Mouse (Mus musculus) G1E (cell line): ENCODE measurements at regions not wholly inside any gene's neighbourhood (a gene's known extent, or its start where the extent isn't known, plus 50 kb on each side); places are given as distances from the start of the nearest gene placed in this dataset.

ENCODE experiments used
- CTCF ChIP-seq: IDR thresholded peaks from 2 replicates; pipeline ENCODE4 v1.5.1; 2012; ENCODE audit warnings: low read depth, low read length, inconsistent platforms, mixed read lengths
- GATA1 ChIP-seq: IDR thresholded peaks from 2 replicates; pipeline ENCODE4 v1.6.1; 2012; ENCODE audit warnings: borderline replicate concordance, low read length, inconsistent platforms, mixed read lengths

DNA sequence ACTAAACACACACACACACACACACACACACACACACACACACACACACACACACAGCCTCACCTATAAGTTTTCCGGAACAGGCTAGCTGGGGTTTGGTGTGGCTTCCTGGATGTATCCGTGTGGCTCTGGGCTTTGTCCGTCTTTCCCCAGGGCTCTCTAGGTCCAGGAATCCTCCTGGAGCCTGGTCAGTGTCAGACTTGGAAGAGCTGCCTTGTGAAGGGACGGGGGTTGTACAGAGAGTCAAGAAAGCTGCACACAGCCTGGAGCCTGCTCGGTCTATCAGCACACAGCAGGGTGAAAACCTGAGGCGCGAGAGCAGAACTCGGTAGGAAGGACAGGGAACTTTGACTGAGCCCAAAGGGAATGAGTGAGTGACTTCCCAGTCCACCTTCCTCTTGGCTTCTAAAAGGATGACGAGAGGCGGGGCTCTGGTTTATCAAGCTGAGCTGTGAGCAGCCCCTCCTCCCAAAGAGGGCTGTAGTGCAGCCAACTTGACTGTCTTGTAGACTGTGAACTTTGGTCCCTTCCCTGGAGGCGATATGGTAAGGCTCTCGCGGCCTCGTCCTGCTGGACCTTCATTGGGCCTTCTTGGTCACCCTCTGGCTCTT, 68.3 kb upstream of the Rad23b start:
- TF ChIP-seq CTCF, result no peak
- TF ChIP-seq GATA1, result no peak
